ENCODE assay signal across 13 mouse cellular contexts in genomic region chr4:126157562-126157961, GRCm38 (mm10). TPM values are rescaled to one million over a fixed set of nuclear protein-coding genes. Genes with fewer than 3 reads are reported as not detected.
DNase-seq lines count a peak whose midpoint lies in the region; ATAC-seq and TF ChIP-seq lines count a peak whose summit lies in the region.
"Had no signal": no experiment of that assay in that cellular context is flagged by ENCODE, and none has a peak within 500 bp of the region (broad histone marks: within the 10 kb centered on the region; RNA-seq: fewer than 3 reads in every experiment).

No protein-coding gene starts in this region.

- H3K27me3 ChIP-seq in CH12.LX (replicated peaks), result no peaks in the 10 kb centered on the region
- no peaks in the 10 kb centered on the region for H3K27me3 ChIP-seq in forebrain, embryonic 15.5 days
- H3K27me3 ChIP-seq: embryonic facial prominence, embryonic 15.5 days; hindbrain, embryonic 15.5 days had no signal

- ATAC-seq in forebrain, embryonic 15.5 days (replicated peaks), result no peak
- ATAC-seq: midbrain, embryonic 16.5 days had no signal

- H3K4me3 ChIP-seq in lung, adult 2 months (replicated peaks; ENCODE audit: extremely low read depth, low read depth, low read length), result no peak overlapping the region
- H3K4me3 ChIP-seq in CH12.LX (replicated peaks in 1 of 3; ENCODE audit: low read depth in 2 of 3, low read length in 2 of 3, poor library complexity in 1 of 3), result no peak overlapping the region
- no peak overlapping the region for H3K4me3 ChIP-seq in forebrain, embryonic 15.5 days
- H3K4me3 ChIP-seq: embryonic facial prominence, embryonic 15.5 days; hindbrain, embryonic 15.5 days; liver, embryonic 15.5 days had no signal

- TF ChIP-seq CTCF in lung, adult 2 months (IDR thresholded peaks at IDR 0.05; ENCODE audit: insufficient read depth, low read length), result peak; percentile 33
- TF ChIP-seq CTCF in CH12.LX (conservative IDR thresholded peaks at IDR 0.05 in 1 of 2, IDR thresholded peaks at IDR 0.05 in 1 of 2; ENCODE audit: low read depth in 2 of 2, low read length in 2 of 2), result peak; percentile 14 to 45; a peak in 3 of 4 replicates

- no peaks in the 10 kb centered on the region for H3K79me2 ChIP-seq in CH12.LX (replicated peaks; ENCODE audit: control insufficient read depth, extremely low read depth, insufficient read depth, poor library complexity, severe bottlenecking)

- H3K27ac ChIP-seq in CH12.LX (ENCODE audit: insufficient read depth, low read depth), result no peak overlapping the region
- no peak overlapping the region for H3K27ac ChIP-seq in forebrain, embryonic 15.5 days (replicated peaks)
- H3K27ac ChIP-seq: embryonic facial prominence, embryonic 15.5 days; hindbrain, embryonic 15.5 days; liver, embryonic 15.5 days had no signal

- TF ChIP-seq EP300 in CH12.LX (IDR thresholded peaks at IDR 0.05; ENCODE audit: low read length), result no peak

- no peak overlapping the region for H3K9ac ChIP-seq in CH12.LX (ENCODE audit: insufficient read depth, low read depth)
- H3K9ac ChIP-seq in forebrain, embryonic 15.5 days (replicated peaks), result no peak overlapping the region
- H3K9ac ChIP-seq: embryonic facial prominence, embryonic 15.5 days; hindbrain, embryonic 15.5 days; liver, embryonic 15.5 days had no signal

- no peak overlapping the region for H3K4me2 ChIP-seq in CH12.LX (ENCODE audit: insufficient read depth, low read depth, poor library complexity, severe bottlenecking)
- H3K4me2 ChIP-seq in forebrain, embryonic 15.5 days (replicated peaks), result no peak overlapping the region
- H3K4me2 ChIP-seq: embryonic facial prominence, embryonic 15.5 days; hindbrain, embryonic 15.5 days; liver, embryonic 15.5 days had no signal

- peaks cover 0 to 67% of the 10 kb centered on the region in 2 experiments for H3K36me3 ChIP-seq in CH12.LX (replicated peaks in 1 of 2; ENCODE audit: control insufficient read depth in 1 of 2, insufficient read depth in 1 of 2, low read length in 1 of 2)
- H3K36me3 ChIP-seq in forebrain, embryonic 15.5 days, result no peaks in the 10 kb centered on the region
- H3K36me3 ChIP-seq: hindbrain, embryonic 15.5 days; liver, embryonic 15.5 days had no signal

- no peak for TF ChIP-seq POLR2A in lung, adult 2 months (IDR thresholded peaks at IDR 0.05; ENCODE audit: borderline replicate concordance, extremely low read depth, low read depth, low read length)
- no peak for TF ChIP-seq POLR2A in CH12.LX (IDR thresholded peaks at IDR 0.05; ENCODE audit: low read depth, low read length)

- WGBS in lung, adult 2 months, result 92% methylated on average over 6 of the region's 6 CpGs
- 92% methylated on average over 6 of the region's 6 CpGs for WGBS in forebrain, embryonic 15.5 days

- H3K9me3 ChIP-seq in CH12.LX (replicated peaks; ENCODE audit: low read length), result no peaks in the 10 kb centered on the region
- H3K9me3 ChIP-seq in forebrain, embryonic 15.5 days, result no peaks in the 10 kb centered on the region
- H3K9me3 ChIP-seq: embryonic facial prominence, embryonic 15.5 days; hindbrain, embryonic 15.5 days; liver, embryonic 15.5 days had no signal

- H3K4me1 ChIP-seq in lung, adult 2 months (ENCODE audit: control insufficient read depth, insufficient read depth, low read length), result peaks cover 8% of the 10 kb centered on the region
- no peaks in the 10 kb centered on the region for H3K4me1 ChIP-seq in CH12.LX (ENCODE audit: control insufficient read depth in 1 of 2, insufficient read depth in 2 of 2)
- H3K4me1 ChIP-seq in forebrain, embryonic 15.5 days, result peaks cover 5% of the 10 kb centered on the region

- no peak for DNase-seq in lung, adult 2 months
- DNase-seq in lung, adult 18-20 months, result no peak
- DNase-seq in CH12.LX (ENCODE audit: extremely low read depth) (no peak), ZHBTc4 (ENCODE audit: low read depth, low spot score) (peak; percentile 64)
- peak; percentile 14 for DNase-seq in retina, embryonic 14.5 days (ENCODE audit: low spot score)
- no peak for DNase-seq in heart, postnatal 4 days
- DNase-seq: cerebellum, adult 11-12 months; layer of hippocampus, adult 9-11 months had no signal

- peak; percentile 24 for TF ChIP-seq RAD21 in CH12.LX (IDR thresholded peaks at IDR 0.05; ENCODE audit: low read depth, low read length)

- dilution Hi-C loops in CH12.LX (cut with MboI; ENCODE audit: extremely low pct_ligation_motif_present, extremely low pct_unique_long_range_greater_than_20kb, low sequenced_read_pairs), result no loop called here

- in situ Hi-C loops in CH12.LX (cut with MboI; ENCODE audit: low pct_ligation_motif_present, low pct_unique_long_range_greater_than_20kb, low sequenced_read_pairs), result no loop called here

TF ChIP-seq in CH12.LX, 34 proteins besides CTCF, POLR2A, EP300 and RAD21:
- TF ChIP-seq CHD1 (IDR thresholded peaks at IDR 0.05; ENCODE audit: low read depth, low read length) (no peak), SMC3 (IDR thresholded peaks at IDR 0.05; ENCODE audit: low read depth, low read length) (0 out of 2 replicates have a peak, but pooled peaks have one; percentile 32)

RNA-seq across cellular contexts. Expression of gene Sh3d21, which starts 5.7 kb away (rescaled TPM):
- polyA plus RNA-seq in lung, adult 2 months (2012; rRNA removed), result 6.2 and 7.5 TPM in 2 replicates
- total RNA-seq in CH12.LX (2012; rRNA removed) (0.21 and 0.25 TPM in 2 replicates), CH12.LX (2014; rRNA removed) (0.35 and 0.36 TPM in 2 replicates)
- polyA plus RNA-seq in CH12.LX (2012; ENCODE audit: insufficient read length, low read depth), result 0.46 and 0.52 TPM in 2 replicates
- polyA plus RNA-seq in forebrain, embryonic 15.5 days (2015; fragmentation: Nextera tagmentation; extraction: Ambion mirVana), result 0.86 and 0.88 TPM in 2 replicates
- total RNA-seq in heart, postnatal 4 days (2021), result 1 to 10 TPM; 1.6 to 1.8 TPM

RNA-seq across cellular contexts. Expression of gene Eva1b, which starts 10.0 kb away (rescaled TPM):
- 221 and 295 TPM in 2 replicates for polyA plus RNA-seq in lung, adult 2 months (2012; rRNA removed)
- total RNA-seq in CH12.LX (2012; rRNA removed) (3.5 and 4.3 TPM in 2 replicates), CH12.LX (2014; rRNA removed) (0.97 and 1.3 TPM in 2 replicates)
- 0.93 and 1.3 TPM in 2 replicates for polyA plus RNA-seq in CH12.LX (2012; ENCODE audit: insufficient read length, low read depth)
- 9.2 and 10.1 TPM in 2 replicates for polyA plus RNA-seq in forebrain, embryonic 15.5 days (2015; fragmentation: Nextera tagmentation; extraction: Ambion mirVana)
- total RNA-seq in heart, postnatal 4 days (2021), result 10 to 100 TPM; 27.3 to 29.3 TPM

RNA-seq across cellular contexts. Expression of gene Thrap3, which starts 45.0 kb away (rescaled TPM):
- 40.0 and 62.8 TPM in 2 replicates for polyA plus RNA-seq in lung, adult 2 months (2012; rRNA removed)
- total RNA-seq in CH12.LX (2012; rRNA removed), result 140 and 168 TPM in 2 replicates
- 183 and 204 TPM in 2 replicates for total RNA-seq in CH12.LX (2014; rRNA removed)
- 327 and 334 TPM in 2 replicates for polyA plus RNA-seq in CH12.LX (2012; ENCODE audit: insufficient read length, low read depth)
- polyA plus RNA-seq in forebrain, embryonic 15.5 days (2015; fragmentation: Nextera tagmentation; extraction: Ambion mirVana), result 179 and 185 TPM in 2 replicates
- total RNA-seq in heart, postnatal 4 days (2021), result 100 to 1,000 TPM; 226 TPM

RNA-seq across cellular contexts. Expression of gene Stk40, which starts 53.8 kb away (rescaled TPM):
- polyA plus RNA-seq in lung, adult 2 months (2012; rRNA removed), result 38.0 and 41.1 TPM in 2 replicates
- total RNA-seq in CH12.LX (2012; rRNA removed) (12.0 and 16.4 TPM in 2 replicates), CH12.LX (2014; rRNA removed) (6.4 and 8.6 TPM in 2 replicates)
- polyA plus RNA-seq in CH12.LX (2012; ENCODE audit: insufficient read length, low read depth), result 30.4 and 33.0 TPM in 2 replicates
- 35.3 and 35.4 TPM in 2 replicates for polyA plus RNA-seq in forebrain, embryonic 15.5 days (2015; fragmentation: Nextera tagmentation; extraction: Ambion mirVana)
- 10 to 100 TPM; 32.5 to 33.2 TPM for total RNA-seq in heart, postnatal 4 days (2021)

Comparison
In these comparisons a context has a peak if more than half of its experiments do, and no peak if none do; other contexts are left out.
1. DNase-seq: peak in ZHBTc4 (single experiment) and retina, embryonic 14.5 days (single experiment); none in lung, adult 2 months (single experiment), lung, adult 18-20 months (0 of 2), CH12.LX (single experiment) and heart, postnatal 4 days (single experiment).
2. RNA of gene Eva1b, which starts 10.0 kb away (polyA plus RNA-seq): 221 to 295 TPM in lung, adult 2 months; 9.2 to 10.1 TPM in forebrain, embryonic 15.5 days and 0.93 to 1.3 TPM in CH12.LX; every median in the first group is over 10 times any median in the second.